Mouse (Mus musculus) right cerebral cortex, postnatal 14 days (tissue): Measurements from ENCODE around the gene Cdca7l.
"Not testable (repeated sequence)": the region's sequence is repeated elsewhere in the genome, so short reads cannot be mapped to it uniquely, and the experiment has no call there.

Experiments used
- DNase-seq: peaks from one replicate; pipeline ENCODE4 v3.0.0; 2022

Gene Cdca7l

GRCm38 (mm10) chr12:117862655-117863054 is 58.6 kb downstream of the Cdca7l start:
- DNase-seq: no peak

GRCm38 (mm10) chr12:117867708-117868564 is 63.8 kb downstream of the Cdca7l start:
- DNase-seq: no peak

GRCm38 (mm10) chr12:117872265-117872664 is 68.2 kb downstream of the Cdca7l start:
- DNase-seq: no peak

DNA sequence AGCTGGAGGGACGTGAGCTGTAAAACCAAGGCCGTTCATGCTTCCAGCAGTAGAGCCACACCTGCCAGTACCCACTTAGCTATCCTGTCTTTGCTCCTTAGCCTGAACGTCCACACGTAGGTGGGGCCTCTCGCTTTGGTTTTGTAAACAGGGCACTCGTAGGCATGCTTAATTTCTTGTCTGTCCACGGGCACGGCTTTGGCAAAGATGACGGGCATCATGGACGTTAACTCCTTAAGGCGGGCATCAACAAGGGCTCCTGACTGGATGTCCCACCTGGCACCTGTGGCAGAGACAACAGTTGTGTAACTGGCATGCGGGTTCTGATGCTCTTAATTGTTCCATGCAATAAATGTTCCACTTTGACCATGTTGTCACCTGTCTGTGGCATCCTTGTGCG is 74.3 kb downstream of the Cdca7l start:
- DNase-seq: no peak

- no peak for DNase-seq
Measured at GRCm38 (mm10) chr12:117884627-117885026, 80.5 kb downstream of the Cdca7l start.

DNA sequence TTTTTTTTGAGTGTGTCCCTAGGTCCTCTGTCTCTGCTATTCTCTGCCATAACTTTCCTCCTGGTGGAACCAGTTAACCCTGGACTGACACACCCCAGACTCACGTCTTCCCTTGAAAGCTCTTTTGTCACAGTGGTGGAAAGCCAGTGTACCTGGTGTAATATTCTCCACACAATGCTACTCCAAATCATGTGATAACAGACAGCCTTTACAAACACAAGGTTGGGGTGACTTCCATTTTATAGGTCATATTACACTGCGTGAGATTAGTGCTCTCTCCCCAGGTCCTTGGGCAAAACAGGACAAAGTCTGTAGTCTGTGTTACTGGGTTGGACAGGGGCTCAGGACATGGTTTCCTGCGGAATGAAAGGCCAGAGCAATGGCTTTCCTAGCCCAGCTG is 83.3 kb downstream of the Cdca7l start:
- DNase-seq: no peak

DNA sequence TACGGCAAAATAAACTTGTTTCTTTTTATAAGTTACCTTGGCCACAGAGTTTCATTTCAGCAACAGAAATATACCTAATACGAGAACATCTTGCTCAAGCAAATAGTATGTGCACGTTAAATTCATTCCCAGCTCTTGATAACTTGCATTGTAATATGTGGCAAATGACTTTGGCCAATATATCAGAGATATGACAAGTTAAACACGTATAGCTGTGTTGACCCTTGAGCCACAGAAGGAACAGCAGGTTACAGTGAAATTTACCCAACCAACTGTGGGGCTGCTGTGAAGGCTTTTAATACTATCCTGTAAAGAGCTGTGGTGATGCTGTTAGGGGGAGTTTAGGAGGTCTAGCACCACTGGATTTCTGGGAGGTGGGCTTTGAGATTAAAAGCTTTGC is 96.7 kb downstream of the Cdca7l start:
- DNase-seq: not testable (repeated sequence)

GRCm38 (mm10) chr12:117901352-117901751 is 97.3 kb downstream of the Cdca7l start:
- DNase-seq: not testable (repeated sequence)

- DNase-seq: no peak
Measured at GRCm38 (mm10) chr12:117903671-117904070, 99.6 kb downstream of the Cdca7l start.

DNA sequence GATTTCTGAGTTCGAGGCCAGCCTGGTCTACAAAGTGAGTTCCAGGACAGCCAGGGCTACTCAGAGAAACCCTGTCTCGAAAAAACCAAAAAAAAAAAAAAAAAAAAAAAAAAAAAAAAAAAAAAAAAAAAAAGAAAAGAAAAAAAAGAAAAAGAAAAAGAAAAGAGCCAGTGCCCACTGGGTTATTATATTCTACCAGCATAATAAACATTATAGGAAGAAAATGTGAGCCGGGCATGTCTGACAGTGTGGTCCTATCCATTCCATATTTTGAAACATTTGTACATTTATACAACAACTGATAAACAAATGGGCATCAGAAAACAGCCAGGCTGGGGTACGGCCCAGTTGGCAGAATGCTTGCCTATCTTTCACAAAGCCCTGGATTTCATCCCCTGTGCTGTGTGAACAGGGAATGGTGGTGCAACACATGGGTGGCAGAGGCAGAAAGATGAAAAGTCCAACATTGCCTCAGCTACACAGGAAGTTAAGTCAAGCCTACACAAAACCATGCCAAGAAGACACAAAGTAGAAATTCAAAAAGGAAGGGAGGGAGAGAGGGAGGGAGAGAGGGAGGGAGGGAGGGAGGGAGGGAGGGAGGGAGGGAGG is 101.2 kb downstream of the Cdca7l start:
- DNase-seq: not testable (repeated sequence)

- DNase-seq: no peak
Measured at GRCm38 (mm10) chr12:117911396-117911795, 107.3 kb downstream of the Cdca7l start.

DNA sequence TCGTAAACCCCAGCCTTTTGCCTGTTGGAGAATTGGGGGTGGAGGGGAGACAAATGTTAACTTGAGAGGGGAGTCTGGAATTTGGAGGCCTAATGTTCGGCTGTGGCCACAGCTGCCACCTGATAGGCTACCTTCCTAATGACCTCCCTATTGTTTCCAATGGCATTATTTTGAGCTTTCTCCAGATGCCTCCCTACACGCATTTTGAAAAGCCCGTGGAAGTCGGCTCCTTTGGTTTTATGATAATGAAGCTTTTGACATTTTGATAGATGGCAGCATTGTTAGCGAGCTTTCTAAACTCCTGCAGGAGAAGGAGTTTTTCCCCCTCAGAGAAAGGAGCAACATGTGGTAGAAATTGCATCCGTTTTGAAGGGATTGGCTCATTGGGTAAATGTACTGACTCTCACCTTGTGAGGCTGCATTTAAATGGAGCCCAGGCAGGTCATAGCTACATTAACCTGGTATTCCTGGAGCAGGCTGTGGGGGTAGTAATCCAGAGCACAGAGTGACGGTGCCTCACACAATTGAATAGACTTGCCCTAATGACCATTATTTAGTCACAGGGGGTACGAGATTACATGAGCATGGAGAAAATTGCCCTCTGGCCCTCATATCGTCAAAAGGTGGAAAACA is 110.6 kb downstream of the Cdca7l start:
- DNase-seq: no peak

- no peak for DNase-seq
Measured at GRCm38 (mm10) chr12:117915826-117916588, 111.9 kb downstream of the Cdca7l start.
